Mouse (Mus musculus) gastrocnemius, adult 18-20 months (tissue): Measurements from ENCODE around the gene Fshr. TPM values are rescaled to one million over a fixed set of nuclear protein-coding genes. Genes with fewer than 3 reads are reported as not detected.

Experiments used
- DNase-seq: peaks from one replicate; pipeline ENCODE4 v3.0.0; 2021; ENCODE audit warnings: low spot score
- total RNA-seq, 2 experiments: library from RNA; stranded (reverse); gene quantifications; 2 replicates each; pipeline ENCODE4 v1.2.3; 2021

The Fshr gene
- total RNA-seq, 2 experiments from 2014 or later, result not detected

DNA sequence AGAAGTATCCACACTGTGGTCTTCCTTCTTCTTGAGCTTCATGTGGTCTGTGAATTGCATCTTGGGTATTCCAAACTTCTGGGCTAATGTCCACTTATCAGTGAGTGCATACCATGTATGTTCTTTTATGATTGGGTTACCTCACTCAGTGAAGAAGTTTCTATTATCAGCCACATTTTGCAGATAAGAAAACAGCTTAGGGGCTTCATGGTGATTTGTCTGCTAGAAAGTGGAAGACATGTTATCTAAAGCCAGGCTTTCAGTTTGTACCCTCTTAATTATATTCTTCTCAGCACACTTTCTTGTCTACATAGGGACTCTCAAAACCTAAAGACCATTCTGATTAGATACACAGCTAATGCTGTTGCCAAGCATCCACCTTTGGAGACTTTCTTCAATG, 165.8 kb downstream of the Fshr start:
- no peak for DNase-seq

DNA sequence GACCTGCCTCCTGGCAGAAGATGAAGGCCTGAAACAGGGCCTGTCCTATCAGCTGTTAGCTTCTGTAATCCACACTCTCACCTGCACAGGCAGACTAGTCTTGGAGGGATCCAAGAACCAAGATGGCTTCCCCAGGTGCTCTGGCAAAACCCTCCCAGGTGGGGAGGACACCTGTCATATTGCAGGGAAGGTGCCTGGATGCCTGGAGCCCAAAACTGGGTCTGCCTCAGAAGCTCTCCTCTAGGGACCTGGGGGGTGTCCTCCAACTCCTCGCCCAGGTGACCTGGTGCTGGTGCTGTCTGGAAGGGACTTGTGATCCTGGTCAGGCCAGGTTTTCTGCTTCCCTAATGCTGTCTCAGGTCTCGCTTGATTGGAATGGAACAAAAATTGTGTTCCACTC, 167.5 kb downstream of the Fshr start:
- no peak for DNase-seq

DNA sequence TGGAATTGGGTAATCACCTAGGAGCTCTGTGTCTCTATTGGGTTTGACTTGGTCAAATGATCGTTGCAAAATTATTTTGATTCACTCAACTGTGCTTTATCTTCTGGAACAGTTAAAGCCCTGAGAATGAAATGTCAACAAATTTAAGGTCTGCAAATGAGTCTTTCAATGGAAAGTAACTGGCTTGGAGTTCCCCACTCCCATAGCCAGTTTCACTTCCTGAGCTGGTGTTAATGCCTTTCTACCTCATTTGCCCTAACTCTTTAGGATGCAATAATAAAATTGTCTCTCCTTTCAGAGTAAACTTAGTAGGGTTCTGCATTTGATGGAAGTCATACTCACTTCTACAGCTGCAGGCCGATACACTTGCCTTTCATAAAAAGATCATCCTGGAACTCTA, 181.0 kb downstream of the Fshr start:
- no peak for DNase-seq

DNA sequence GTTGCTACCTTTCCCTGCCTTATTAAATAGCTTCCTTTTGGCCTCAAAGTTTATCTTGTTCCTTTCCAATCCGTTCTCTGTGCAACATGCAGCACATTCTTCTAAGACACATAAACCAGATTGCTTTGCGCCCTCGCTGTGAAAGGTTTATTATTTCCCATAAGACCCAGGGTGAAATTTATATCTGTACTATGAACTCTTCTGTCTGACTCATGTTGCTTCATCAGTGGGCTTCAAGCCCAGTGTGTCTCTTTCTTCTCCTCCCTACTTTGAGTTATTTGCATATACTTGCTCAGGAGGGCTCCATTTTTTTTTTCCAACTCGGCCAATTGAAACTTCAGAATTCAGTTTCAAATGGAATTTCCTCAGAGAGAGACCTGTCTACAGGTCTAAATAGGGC, 183.5 kb downstream of the Fshr start:
- DNase-seq, result no peak

DNA sequence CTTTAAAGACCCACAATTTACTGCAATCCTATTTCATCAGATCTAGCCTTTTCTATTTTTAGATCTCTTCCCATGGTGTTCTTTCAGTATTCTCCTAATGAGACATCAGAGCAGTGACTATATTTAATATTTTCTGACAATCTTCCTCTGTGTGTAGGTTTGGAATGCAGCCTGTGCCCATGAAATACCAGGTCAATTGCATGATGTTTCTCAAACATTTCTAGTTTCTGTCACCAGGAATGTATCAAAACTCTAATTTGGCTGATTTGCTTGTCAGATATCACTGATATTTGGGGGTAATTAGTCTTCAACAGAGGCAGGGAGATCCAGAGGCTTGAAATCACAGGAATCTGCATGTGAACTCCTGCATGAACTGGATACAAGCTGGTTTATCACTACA, 186.8 kb downstream of the Fshr start:
- DNase-seq, result no peak

DNA sequence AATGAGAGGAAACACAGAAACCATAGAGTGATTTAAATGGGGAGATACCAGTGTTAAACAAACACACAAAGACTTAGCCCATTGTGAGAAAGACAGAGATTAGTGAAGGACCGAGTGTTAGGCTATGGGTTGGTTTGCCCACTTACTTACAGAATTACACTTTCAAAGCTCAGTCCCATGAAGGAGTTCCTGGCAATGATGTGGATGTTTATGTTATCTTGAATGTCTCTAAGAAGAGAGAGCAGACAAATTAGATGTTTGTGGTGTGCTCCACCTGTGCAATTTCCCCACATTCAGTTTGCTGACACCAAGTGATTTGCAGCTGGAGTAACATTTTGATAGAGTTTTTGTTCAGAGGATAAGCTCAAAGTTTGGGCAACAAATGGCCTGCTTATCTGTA, 191.4 kb downstream of the Fshr start:
- DNase-seq, result no peak

DNA sequence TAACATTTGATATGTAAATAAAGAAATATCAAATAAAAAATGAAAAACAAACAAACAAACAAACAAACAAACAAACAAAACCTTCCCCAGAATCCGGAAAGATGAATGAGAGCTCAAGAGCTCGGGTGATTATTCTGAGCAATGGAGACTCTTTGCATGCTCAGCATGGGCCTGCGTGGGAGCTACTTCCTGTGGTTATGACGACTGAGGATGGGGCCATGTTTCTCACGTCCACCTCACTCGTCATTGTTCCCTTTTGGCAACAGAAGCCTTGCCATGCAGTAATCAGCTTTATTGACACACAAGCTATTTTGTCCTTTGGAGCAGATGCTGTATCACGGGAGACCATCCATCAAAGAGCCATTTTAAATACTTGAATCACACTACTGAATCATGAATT, 191.8 kb downstream of the Fshr start:
- DNase-seq, result no peak

DNA sequence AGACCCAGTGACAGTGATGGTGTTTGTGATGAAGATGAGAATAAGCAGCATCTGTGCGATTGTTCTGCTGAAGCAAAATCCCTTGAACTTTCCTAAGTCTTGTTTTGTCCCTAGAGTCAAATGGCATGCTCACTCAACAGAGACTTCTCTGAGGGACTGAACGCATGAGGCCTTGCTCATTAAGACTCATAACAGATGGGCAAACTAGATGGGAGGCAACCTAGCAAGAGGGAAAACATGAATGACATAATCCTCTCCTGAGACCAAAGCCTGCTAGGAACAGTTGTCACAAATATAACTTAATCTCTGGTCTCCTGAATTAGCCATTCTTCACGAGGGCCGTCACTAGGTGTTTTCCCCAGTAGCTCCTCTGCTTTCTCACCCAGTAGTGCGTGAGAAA, 194.5 kb downstream of the Fshr start:
- DNase-seq, result no peak

DNA sequence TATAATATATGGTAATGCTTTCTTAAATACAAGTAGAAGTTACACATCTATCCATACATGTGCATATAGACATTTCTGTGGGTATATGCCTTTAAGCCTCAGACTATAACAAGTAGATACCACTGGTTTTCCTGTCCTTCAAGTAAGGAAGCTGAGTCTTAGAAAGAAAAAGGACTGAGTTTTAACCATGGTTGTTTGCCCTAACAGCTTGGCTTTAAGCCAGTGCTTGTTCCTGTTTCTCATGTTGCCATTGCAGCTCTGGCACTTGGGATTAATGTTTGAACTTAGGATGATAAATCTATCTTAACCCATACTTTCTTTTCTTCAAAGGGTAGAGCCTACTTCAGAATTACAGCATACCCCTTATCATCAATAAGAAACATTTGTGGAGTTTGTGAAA, 200.6 kb downstream of the Fshr start:
- no peak for DNase-seq

DNA sequence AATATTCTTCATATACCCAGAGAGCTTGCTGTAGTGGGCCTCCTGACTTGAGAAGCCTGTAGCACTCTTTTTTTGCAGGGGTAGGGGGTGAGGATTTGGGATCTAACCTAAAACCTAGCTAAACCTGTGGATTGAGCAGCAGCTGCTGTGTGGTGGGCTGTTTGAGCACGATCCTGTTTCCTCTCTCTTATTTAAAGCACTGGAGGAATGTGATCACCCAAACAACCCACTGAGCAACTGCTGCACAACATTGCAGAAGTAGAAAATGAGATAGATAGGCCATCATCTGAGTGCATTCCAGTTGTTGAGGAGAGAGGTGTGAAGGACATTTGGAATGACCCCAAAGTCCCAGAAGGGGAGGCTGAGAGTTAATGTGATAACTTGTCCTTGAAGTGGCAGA, 202.2 kb downstream of the Fshr start:
- DNase-seq, result no peak

DNA sequence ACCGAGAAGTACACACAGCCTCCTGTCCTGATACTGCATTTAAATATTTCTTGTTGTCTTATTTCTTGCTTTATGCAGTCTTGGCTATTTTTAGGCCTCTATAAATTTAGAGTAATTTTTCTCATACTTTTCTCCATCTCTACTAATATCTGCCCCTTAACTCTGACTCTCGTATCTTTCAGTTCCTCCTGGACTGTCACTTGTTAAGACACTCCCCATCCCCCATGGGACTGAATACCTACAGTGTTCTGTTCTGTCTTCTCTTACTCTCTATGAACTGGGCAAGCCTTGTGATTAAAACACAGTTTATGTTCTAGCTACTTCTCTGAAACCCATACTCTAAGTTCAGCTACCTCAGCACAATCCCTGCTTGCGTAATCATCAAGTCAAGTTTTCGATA, 209.2 kb downstream of the Fshr start:
- DNase-seq, result no peak

DNA sequence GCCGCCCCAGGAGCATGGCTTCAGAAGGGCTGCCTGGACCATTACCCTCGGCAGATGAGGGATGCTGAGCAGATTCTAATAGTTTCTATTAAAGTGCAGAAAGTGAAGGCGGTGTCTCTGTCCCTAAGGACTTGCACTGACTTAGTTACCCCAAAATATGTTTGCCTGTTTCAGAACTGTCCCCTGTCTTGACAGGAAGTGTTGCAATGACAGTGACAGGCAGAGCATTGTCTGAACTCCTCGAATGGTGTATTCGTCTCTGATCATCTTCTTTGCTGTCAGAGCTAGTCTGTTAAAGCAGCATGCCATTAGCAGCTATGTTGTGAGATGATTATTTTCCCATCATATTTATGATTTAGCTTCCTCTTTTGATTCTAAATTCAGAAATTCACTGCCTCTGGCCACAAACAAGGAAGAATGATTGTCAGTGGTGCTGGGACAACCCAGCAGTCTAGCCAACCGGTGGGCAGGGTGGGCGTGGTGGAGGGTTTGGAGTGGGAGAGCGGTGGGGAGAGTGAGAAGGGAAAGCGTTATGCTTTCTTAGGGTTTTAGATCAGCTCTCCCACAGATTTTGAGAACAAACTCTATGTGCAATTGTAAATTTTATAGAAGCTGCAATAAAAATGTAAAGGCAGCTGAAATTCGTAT, 219.6 kb downstream of the Fshr start:
- DNase-seq, result no peak

DNA sequence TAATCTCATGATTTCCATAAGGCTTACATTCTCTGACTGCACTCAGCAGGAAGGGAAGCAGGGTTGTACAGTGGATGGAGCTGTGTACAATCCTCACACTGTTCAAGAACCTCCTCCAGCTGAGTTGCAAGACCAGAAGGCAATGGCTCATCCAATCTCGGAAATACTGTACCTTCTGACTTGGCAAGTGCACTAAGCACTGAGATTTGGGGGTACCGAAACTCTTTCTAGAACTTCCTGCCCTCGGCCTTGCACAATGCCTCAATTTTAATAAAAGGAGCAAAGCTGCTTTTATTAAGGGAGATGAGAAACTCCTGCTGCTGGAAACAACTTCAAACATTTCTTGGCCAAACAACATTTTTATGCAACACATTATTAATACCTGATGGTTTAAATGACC, 225.9 kb downstream of the Fshr start:
- DNase-seq, result no peak

DNA sequence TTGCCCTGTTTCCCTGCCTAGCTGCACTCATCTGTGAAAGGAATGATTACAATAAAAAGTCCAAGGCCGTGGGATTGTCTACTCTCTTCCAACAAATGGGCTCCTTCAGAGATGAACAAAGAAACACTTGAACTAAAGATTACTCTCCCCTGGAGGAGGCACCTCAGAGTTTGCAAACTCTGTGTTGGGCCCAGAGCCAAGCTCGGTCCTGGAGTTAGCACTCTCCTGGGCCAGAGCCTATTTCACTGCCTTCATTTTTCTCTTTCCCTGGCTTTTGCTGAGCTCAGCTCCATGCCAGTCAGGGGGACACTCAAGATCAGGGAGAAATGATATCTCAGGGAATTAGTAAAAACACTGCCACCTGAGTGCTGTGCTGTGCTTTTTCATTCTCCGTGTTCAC, 234.4 kb downstream of the Fshr start:
- DNase-seq, result no peak

DNA sequence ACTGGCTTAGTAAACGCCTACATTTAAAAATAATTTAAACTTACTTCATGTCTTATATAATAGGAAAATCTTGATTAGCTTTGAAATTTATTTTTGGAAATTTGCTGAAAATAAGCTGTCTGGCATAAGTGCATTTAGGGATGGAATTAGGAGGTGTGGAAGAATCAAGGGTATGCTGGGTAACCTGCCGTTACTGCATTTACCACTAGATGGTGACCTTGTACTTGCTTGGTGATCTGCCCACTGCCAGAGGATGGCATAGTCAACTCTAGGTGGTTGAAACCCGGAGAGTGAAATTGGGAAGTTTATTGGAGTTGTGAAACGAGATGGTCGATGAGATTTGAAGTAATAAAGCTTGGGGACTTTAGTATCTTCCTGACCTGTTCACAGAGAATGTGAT, 246.5 kb downstream of the Fshr start:
- DNase-seq, result no peak

DNA sequence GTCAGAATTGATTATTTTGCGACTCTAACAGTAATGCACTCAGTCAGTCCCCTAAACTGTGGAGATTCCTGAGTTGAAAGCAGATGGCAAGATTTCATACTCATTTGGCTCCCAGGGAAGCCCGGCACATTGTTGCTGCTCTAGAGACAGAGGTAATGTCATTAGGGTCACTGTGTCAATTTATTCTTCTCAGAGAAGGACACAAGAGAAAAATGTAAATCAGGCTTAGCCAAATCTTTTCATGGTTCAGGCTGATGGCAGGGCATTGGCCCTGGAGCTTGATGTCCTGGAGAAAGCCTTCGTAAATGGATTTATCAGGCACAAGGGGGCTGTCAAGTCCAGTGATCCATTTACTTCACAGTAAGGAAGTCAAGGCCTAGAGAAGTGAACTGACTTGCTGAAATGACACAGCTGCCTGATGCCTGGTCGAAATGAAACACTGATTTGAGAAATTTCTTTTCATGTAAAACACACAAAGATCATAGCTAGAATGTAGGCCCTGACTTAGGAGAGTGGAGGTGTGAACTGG, 262.3 kb downstream of the Fshr start:
- no peak for DNase-seq

DNA sequence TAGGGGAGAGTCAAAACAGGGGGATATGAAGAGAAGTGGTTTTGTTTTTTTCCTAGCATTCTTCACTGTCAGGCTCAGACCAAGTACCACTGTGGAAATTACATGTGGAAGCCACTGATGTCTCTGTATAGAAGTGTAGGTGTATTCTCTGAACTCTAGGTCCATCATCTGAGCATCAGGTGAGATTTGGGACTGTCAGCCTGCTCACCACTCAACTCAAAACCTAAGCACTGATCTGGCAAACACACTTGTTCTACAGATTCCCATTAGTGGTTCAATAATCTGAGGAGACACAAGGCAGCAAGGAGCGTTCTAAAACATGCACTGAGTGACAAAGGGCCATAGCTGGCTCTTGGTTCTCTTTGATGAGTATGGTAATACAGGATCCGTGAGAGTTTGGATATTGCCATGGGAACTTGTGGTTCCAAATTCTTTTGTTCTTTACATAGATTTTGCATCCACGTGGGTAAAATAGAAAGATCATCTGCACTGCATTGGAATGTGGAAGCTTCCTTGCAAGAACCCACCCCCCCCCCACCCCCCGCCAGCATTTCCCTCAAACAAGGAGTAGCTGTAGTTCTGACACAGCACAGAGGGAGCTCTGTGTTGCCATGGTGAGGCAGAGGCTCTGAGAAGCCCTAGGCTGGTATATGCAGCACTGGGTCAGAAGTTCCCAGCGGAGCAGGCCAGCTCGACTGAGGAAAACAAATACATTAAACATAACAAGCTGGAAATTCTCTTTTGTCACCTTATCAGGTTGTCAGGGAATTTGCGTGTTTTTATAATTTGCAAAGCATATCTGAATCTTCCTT, 262.9 kb downstream of the Fshr start:
- DNase-seq, result no peak

DNA sequence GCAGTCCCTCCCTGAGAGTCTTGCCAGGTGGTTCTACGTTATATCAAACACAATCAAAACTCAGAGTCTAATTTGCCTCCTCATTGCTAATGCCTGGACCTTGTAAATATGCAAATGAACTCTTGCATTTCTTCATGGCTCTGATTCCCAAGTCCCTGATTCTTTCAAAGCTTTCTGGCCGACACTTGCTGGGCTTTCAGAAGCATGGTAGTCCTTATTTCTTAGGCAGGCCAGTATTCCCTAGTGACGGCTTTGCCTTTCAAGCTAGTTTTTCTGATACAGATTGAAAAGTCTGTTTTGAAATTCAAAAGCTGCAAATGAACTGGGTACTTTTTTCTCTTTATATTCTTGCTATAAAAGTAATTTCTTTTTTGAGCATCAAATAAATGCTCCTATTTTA, 263.5 kb downstream of the Fshr start:
- DNase-seq, result no peak
